Mouse (Mus musculus) midbrain, embryonic 13.5 days (tissue): Measurements from ENCODE around the gene Hgfac. TPM values are rescaled to one million over a fixed set of nuclear protein-coding genes. Genes with fewer than 3 reads are reported as not detected.

Experiments
- ATAC-seq: fragments of 200-750 bp; cut with Nextera tagmentation; 2 replicates; pipeline ENCODE4 v1.8.0; 2017; ENCODE audit warnings: mild to moderate bottlenecking, moderate TSS enrichment, moderate library complexity
- H3K27ac ChIP-seq: fragments of 300-500 bp; sonication (generic); 2 replicates; pipeline ENCODE4 v1.5.1; 2015; ENCODE audit warnings: inconsistent platforms, mild to moderate bottlenecking, moderate library complexity
- H3K27me3 ChIP-seq: fragments of 300-500 bp; sonication (generic); 2 replicates; pipeline ENCODE4 v1.6.1; 2015; ENCODE audit warnings: mild to moderate bottlenecking, inconsistent platforms
- H3K36me3 ChIP-seq: fragments of 300-500 bp; sonication (generic); 2 replicates; pipeline ENCODE4 v1.6.1; 2015; ENCODE audit warnings: mild to moderate bottlenecking, inconsistent platforms
- H3K4me1 ChIP-seq: fragments of 300-500 bp; sonication (generic); replicated peaks from 2 replicates; pipeline ENCODE4 v1.6.1; 2015; ENCODE audit warnings: inconsistent platforms
- H3K4me2 ChIP-seq: fragments of 300-500 bp; sonication (generic); replicated peaks from 2 replicates; pipeline ENCODE4 v1.6.1; 2015; ENCODE audit warnings: moderate library complexity, mild to moderate bottlenecking, inconsistent platforms
- H3K4me3 ChIP-seq: fragments of 300-500 bp; sonication (generic); replicated peaks from 2 replicates; pipeline ENCODE4 v1.5.1; 2015; ENCODE audit warnings: mild to moderate bottlenecking, inconsistent platforms
- H3K9ac ChIP-seq: fragments of 300-500 bp; sonication (generic); replicated peaks from 2 replicates; pipeline ENCODE4 v1.6.1; 2015; ENCODE audit warnings: mild to moderate bottlenecking, inconsistent platforms
- H3K9me3 ChIP-seq: fragments of 300-500 bp; sonication (generic); 2 replicates; pipeline ENCODE4 v1.6.1; 2016; ENCODE audit warnings: mild to moderate bottlenecking, inconsistent platforms
- WGBS: fragments of 180-500 bp; shearing (Covaris S2); methylation state at CpG from one replicate; pipeline ENCODE4 v1.1.7; 2015; 5-methylcytosine and 5-hydroxymethylcytosine counted together
- polyA plus RNA-seq: library from polyadenylated mRNA; unstranded; fragments of >200 nt; fragmentation: Nextera tagmentation; extraction: Ambion mirVana; gene quantifications from 2 replicates; pipeline ENCODE4 v1.2.1, GENCODE M21; 2015

Hgfac gene
- polyA plus RNA-seq, 1 experiment from 2014 or later, result 1.0 TPM

DNA sequence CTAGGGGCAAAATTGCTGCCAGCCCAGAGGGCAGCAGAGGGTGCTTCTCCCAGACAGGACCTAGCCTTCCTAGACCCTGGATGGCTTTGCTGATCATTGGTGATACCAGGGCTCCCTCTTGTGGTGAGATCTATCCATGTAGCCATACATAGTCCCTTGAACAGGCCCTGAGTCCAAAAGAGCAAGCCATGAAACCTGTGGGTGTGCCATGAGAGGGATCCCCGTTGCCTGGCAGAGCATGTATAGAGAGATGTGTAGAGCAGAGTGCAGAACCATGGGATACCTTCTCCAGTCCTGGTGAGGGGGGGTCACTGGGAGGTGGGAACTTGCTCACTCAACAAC, 1.8 kb downstream of the Hgfac start:
- H3K9me3 ChIP-seq, result no peaks in the 10 kb centered on the region
- H3K36me3 ChIP-seq, result no peaks in the 10 kb centered on the region
- H3K27me3 ChIP-seq, result no peaks in the 10 kb centered on the region
- 37% methylated on average over 1 of the region's 1 CpGs for WGBS
- H3K27ac ChIP-seq, result no peak overlapping the region
- no peak overlapping the region for H3K4me3 ChIP-seq
- no peak overlapping the region for H3K4me2 ChIP-seq
- no peaks in the 10 kb centered on the region for H3K4me1 ChIP-seq
- H3K9ac ChIP-seq, result no peak overlapping the region
- peak; percentile 85 for ATAC-seq

DNA sequence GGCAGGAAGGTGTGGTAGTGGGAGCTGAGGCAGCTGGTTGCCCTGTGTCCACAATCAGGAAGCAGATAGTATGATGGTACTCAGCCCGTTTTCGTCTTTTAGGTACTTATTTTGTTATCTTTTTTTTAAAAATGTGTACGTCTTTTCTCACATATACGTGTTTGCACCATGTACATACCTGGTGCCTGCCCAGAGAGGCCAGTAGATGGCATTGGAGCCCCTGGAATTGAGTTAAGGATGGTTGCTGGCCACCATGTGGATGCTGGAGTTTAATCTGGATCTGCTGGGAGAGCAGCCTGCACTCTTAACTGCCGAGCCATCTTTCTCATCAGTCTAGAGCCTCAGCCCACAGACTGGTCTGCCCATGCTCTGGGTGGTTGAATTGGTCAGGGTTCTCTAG, 9.2 kb downstream of the Hgfac start:
- WGBS, result 74% methylated on average over 5 of the region's 5 CpGs

DNA sequence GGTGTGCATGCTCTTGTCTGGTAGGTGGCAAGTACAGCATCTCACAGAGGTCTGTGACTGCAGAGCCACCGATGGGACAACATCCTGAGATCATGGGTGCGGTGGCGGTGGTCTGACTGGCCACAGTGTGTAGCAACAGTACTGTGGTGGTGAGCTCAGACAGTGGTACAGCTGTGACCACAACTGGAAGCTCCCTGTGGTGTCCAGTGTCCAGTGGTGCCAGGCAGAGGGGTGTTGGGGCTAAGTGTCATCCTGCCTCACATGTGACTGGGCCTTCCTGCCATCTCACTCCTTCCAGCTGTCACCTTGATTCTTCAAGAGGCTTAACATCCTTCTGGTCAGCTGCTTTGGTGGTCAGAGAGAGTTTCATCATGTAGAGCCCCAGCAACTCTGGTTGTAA, 13.3 kb downstream of the Hgfac start:
- 93% methylated on average over 3 of the region's 3 CpGs for WGBS
- Histone ChIP-seq H3K27me3 (peaks cover 31% of the 10 kb centered on the region), H3K9me3 (0 out of 2 replicates have a peak, but pooled peaks cover 4% of the 10 kb centered on the region), H3K4me2 (no peak overlapping the region), H3K27ac (no peak overlapping the region), H3K9ac (no peak overlapping the region), H3K4me3 (no peak overlapping the region), H3K4me1 (peaks cover 20% of the 10 kb centered on the region), H3K36me3 (no peaks in the 10 kb centered on the region)
- ATAC-seq, result no peak

More for the DNA sequence above, 9.2 kb downstream of the Hgfac start:
- no peak overlapping the region for H3K4me3 ChIP-seq
- no peak overlapping the region for H3K4me2 ChIP-seq
- no peaks in the 10 kb centered on the region for H3K36me3 ChIP-seq
- no peak for ATAC-seq
- H3K27ac ChIP-seq, result no peak overlapping the region
- no peaks in the 10 kb centered on the region for H3K4me1 ChIP-seq
- 0 out of 2 replicates have a peak, but pooled peaks cover 4% of the 10 kb centered on the region for H3K9me3 ChIP-seq
- H3K27me3 ChIP-seq, result no peaks in the 10 kb centered on the region
- H3K9ac ChIP-seq, result no peak overlapping the region

DNA sequence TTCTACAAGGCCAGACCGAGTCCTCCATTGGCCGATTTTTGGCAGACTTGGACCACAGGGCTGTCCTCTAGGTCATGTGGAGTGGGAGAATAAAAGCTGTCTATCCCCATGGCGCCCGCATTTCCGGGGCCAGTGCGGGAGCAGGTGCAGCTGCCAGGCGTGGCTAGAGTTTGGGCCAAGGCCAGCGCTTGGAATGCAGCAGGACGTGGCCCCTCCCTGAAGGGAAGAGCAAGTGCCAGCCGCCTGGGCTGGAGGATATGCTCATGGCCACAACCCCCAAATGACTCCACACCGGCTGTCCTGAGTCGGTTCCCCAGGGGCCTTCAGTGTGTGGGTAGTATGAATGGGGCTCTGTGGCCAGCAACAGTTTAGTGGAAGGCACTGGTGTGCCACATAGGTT, 13.8 kb downstream of the Hgfac start:
- Histone ChIP-seq H3K36me3 (no peaks in the 10 kb centered on the region), H3K27ac (no peak overlapping the region), H3K9me3 (0 out of 2 replicates have a peak, but pooled peaks cover 4% of the 10 kb centered on the region), H3K4me3 (no peak overlapping the region), H3K4me2 (no peak overlapping the region), H3K9ac (no peak overlapping the region), H3K27me3 (peaks cover 31% of the 10 kb centered on the region), H3K4me1 (peaks cover 20% of the 10 kb centered on the region)
- ATAC-seq, result no peak
- WGBS, result 76% methylated on average over 12 of the region's 12 CpGs

DNA sequence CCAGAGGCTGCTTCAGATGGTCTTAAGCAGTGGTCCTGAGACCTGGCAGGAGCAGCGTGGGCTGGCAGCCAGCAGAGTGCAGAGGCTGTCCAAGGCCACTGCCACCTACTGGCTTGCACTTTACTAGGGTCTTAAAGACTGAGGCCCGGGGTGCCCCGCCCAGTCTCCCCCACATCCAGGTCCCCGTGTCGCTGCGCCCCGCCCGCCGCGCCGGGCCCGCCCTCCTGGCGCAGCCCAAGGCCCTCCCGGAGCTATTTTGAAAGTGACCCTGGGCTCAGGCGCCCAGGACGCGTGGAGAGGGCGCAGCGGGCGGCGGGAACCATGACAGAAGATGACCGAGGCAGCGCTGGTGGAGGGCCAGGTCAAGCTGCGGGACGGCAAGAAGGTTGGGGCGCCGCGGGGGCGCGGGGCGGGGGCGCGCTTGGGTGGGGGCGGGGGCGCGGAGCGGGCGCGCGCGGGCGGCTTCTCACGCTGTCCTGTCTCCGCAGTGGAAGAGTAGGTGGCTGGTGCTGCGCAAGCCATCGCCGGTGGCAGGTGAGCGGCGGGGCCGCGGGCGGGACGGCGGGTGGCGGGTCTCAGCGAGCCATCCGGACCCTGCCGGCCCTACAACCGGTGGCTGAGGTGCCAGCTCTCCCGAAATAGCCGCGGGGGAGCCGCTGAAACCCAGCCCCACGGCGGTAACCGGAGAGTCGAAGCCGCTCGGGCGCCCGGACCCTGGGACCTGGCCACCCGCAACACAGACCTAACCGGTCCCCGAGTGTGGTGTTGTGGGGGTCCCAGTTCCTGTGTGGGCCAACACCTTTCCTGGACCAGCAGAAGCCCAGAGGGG, 15.5 kb downstream of the Hgfac start, which contains the start of gene Dok7:
TSS of gene Dok7 (plus strand) at position 163 of the 829 bp plus-strand sequence.
- WGBS, result under 1% methylated on average over 60 of the region's 74 CpGs
- H3K4me2 ChIP-seq, result peak within 1 kb of the TSS; percentile 90
- H3K4me3 ChIP-seq, result peak within 1 kb of the TSS; percentile 54
- peak; percentile 66 for ATAC-seq
- peaks cover 20% of the 10 kb centered on the region for H3K4me1 ChIP-seq
- peak within 1 kb of the TSS; percentile 73 for H3K9ac ChIP-seq
- H3K9me3 ChIP-seq, result 0 out of 2 replicates have a peak, but pooled peaks cover under 1% of the 10 kb centered on the region
- no peak within 1 kb of the TSS; the same call in 1 of the 2 replicates for H3K27ac ChIP-seq
- H3K27me3 ChIP-seq, result peaks cover 31% of the 10 kb centered on the region
- H3K36me3 ChIP-seq, result no peaks in the 10 kb centered on the region

DNA sequence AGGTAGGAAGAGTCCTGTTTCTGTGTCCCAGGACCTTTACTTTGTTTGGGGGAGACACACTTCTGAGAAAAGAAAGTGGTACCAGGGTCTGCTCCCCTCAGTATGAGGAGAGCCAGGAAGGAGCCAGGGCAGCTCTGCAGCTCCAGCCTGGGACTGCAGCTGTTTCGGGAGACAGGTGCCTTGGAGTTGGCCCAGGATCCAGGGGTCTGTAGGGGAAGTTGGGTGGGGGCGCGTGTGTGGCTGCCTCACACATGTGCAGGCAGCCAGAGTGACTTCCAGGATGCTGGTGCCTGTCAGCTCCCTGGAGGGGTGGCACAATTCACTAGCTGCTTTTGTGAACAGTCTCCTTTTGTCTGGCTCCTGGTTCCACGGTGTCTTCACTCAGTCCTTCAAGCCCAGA, 16.3 kb downstream of the Hgfac start:
- H3K9me3 ChIP-seq, result no peaks in the 10 kb centered on the region
- 19% methylated on average over 4 of the region's 4 CpGs for WGBS
- H3K4me1 ChIP-seq, result peaks cover 20% of the 10 kb centered on the region
- peak overlapping the region; percentile 54 for H3K4me3 ChIP-seq
- no peak for ATAC-seq
- H3K9ac ChIP-seq, result peak overlapping the region; percentile 73; the same call in 1 of the 2 replicates
- H3K36me3 ChIP-seq, result no peaks in the 10 kb centered on the region
- H3K27ac ChIP-seq, result no peak overlapping the region
- peak overlapping the region; percentile 90 for H3K4me2 ChIP-seq
- peaks cover 31% of the 10 kb centered on the region for H3K27me3 ChIP-seq

DNA sequence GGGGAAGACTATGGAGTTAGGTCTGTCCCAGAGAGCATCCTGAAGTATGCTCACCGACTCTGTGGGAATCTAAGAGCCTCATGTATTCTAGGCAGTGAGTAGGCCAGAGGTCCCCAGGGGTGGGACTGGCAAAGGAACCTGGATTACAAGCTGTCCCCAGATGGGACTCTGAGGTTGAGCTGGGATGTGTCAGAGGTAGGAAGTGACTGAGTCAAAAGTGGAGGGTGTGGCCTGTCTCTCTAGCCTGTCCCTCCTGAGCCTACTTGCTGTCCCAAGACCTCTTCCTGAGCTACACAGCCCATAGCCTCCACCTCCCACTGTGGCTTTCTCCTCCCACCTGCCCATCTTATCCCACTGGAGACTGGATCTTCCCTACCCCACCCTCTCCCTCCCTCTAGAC, 16.9 kb downstream of the Hgfac start:
- Histone ChIP-seq H3K4me2 (peak overlapping the region; percentile 90; the same call in 1 of the 2 replicates), H3K27ac (no peak overlapping the region), H3K4me3 (peak overlapping the region; percentile 54; the same call in 1 of the 2 replicates), H3K9ac (no peak overlapping the region), H3K36me3 (no peaks in the 10 kb centered on the region), H3K9me3 (no peaks in the 10 kb centered on the region), H3K27me3 (peaks cover 31% of the 10 kb centered on the region), H3K4me1 (peaks cover 20% of the 10 kb centered on the region)
- ATAC-seq, result no peak
- 61% methylated on average over 1 of the region's 1 CpGs for WGBS

DNA sequence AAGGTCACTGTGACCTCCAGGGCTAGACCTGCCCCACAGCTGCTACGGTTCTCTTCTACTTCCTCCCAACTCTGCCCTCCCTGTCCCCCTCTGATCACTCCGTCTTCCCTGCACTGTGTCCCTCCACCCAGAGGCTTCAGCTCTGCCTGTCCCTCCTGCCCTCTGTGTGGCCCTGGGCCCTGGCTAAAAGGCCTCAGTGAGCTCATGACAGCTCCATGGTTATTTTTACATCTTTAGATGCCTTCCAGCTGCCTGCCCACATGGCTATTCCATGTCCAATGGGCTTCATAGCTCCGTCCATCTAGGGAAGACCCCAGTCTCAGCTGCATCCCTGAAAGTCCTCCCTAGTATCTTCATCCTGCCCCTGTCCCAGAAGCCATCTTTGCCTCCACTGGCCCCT, 18.8 kb downstream of the Hgfac start:
- H3K9me3 ChIP-seq, result no peaks in the 10 kb centered on the region
- no peak overlapping the region for H3K27ac ChIP-seq
- peaks cover 20% of the 10 kb centered on the region for H3K4me1 ChIP-seq
- no peak overlapping the region for H3K4me3 ChIP-seq
- WGBS, result 73% methylated on average over 3 of the region's 3 CpGs
- no peak for ATAC-seq
- H3K4me2 ChIP-seq, result no peak overlapping the region
- H3K27me3 ChIP-seq, result peaks cover 31% of the 10 kb centered on the region
- H3K9ac ChIP-seq, result no peak overlapping the region
- no peaks in the 10 kb centered on the region for H3K36me3 ChIP-seq

DNA sequence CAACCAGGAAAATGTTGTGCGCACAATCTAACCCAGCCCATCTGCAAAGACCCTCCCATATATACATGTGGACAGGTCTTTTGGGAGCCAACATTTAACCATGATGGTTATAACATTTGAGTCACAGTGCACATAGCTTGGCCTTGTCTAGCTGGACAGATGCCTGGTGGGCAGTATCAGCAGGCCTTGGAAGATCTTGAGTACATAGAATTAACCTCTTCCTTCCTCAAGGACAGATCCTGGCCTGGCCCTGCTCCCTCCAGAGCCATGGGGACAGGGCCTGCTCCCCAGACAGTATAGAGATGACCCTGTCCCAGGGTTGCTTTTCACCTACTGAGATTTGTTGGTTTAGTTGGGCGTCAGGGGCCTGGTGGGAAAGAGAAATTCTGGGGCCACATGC, 28.5 kb downstream of the Hgfac start:
- Histone ChIP-seq H3K9ac (no peak overlapping the region), H3K4me3 (no peak overlapping the region), H3K36me3 (no peaks in the 10 kb centered on the region), H3K27ac (no peak overlapping the region), H3K9me3 (no peaks in the 10 kb centered on the region), H3K4me1 (peaks cover 16% of the 10 kb centered on the region; the same call in 1 of the 2 replicates), H3K4me2 (no peak overlapping the region), H3K27me3 (no peaks in the 10 kb centered on the region)
- 83% methylated on average over 2 of the region's 2 CpGs for WGBS
- ATAC-seq, result no peak

GRCm38 (mm10) chr5:35070314-35070713, 29.0 kb downstream of the Hgfac start:
- Histone ChIP-seq H3K27me3 (no peaks in the 10 kb centered on the region), H3K9ac (no peak overlapping the region), H3K4me3 (no peak overlapping the region), H3K9me3 (no peaks in the 10 kb centered on the region), H3K27ac (no peak overlapping the region), H3K4me1 (peaks cover 16% of the 10 kb centered on the region; the same call in 1 of the 2 replicates), H3K36me3 (no peaks in the 10 kb centered on the region), H3K4me2 (no peak overlapping the region)
- 83% methylated on average over 8 of the region's 8 CpGs for WGBS
- ATAC-seq, result no peak

- Histone ChIP-seq H3K27me3 (no peaks in the 10 kb centered on the region), H3K27ac (no peak overlapping the region)
- ATAC-seq, result peak; percentile 77
Observed at GRCm38 (mm10) chr5:35070953-35071352, 29.6 kb downstream of the Hgfac start.

GRCm38 (mm10) chr5:35071855-35072254, 30.5 kb downstream of the Hgfac start:
- no peaks in the 10 kb centered on the region for H3K36me3 ChIP-seq
- H3K4me1 ChIP-seq, result peaks cover 16% of the 10 kb centered on the region; the same call in 1 of the 2 replicates
- no peak overlapping the region for H3K27ac ChIP-seq
- WGBS, result 95% methylated on average over 6 of the region's 6 CpGs
- H3K9ac ChIP-seq, result no peak overlapping the region
- H3K4me2 ChIP-seq, result no peak overlapping the region
- no peak for ATAC-seq
- no peak overlapping the region for H3K4me3 ChIP-seq
- H3K9me3 ChIP-seq, result no peaks in the 10 kb centered on the region
- H3K27me3 ChIP-seq, result no peaks in the 10 kb centered on the region

More at GRCm38 (mm10) chr5:35070953-35071352, 29.6 kb downstream of the Hgfac start:
- no peaks in the 10 kb centered on the region for H3K9me3 ChIP-seq
- no peaks in the 10 kb centered on the region for H3K36me3 ChIP-seq
- no peak overlapping the region for H3K4me2 ChIP-seq
- no peak overlapping the region; the same call in 1 of the 2 replicates for H3K9ac ChIP-seq
- no peak overlapping the region for H3K4me3 ChIP-seq
- peaks cover 16% of the 10 kb centered on the region; the same call in 1 of the 2 replicates for H3K4me1 ChIP-seq
- 42% methylated on average over 7 of the region's 7 CpGs for WGBS
